Mouse (Mus musculus): ENCODE data around the gene Cfap161. TPM values are rescaled to one million over a fixed set of nuclear protein-coding genes. Genes with fewer than 3 reads are reported as not detected.

The Cfap161 gene
- polyA plus RNA-seq, 1 experiment from 2014 or later, result 0.18 TPM

Other genes starting within 250 kb of the Cfap161 start
- gene Tmc3, start 210.0 kb downstream of the Cfap161 start, polyA plus RNA-seq (2015; fragmentation: Nextera tagmentation; extraction: Ambion mirVana), result 0.91 and 1.1 TPM in 2 replicates
- gene Stard5, start 162.9 kb downstream of the Cfap161 start, polyA plus RNA-seq (2015; fragmentation: Nextera tagmentation; extraction: Ambion mirVana), result 36.8 and 38.9 TPM in 2 replicates
- gene Il16, start 49.2 kb downstream of the Cfap161 start, polyA plus RNA-seq (2015; fragmentation: Nextera tagmentation; extraction: Ambion mirVana), result 7.8 and 8.4 TPM in 2 replicates
- 8.9 and 9.7 TPM in 2 replicates for gene Tlnrd1, start 89.4 kb upstream of the Cfap161 start, polyA plus RNA-seq (2015; fragmentation: Nextera tagmentation; extraction: Ambion mirVana)
- gene Mesd, start 89.6 kb upstream of the Cfap161 start, polyA plus RNA-seq (2015; fragmentation: Nextera tagmentation; extraction: Ambion mirVana), result 84.9 and 90.8 TPM in 2 replicates